Mouse (Mus musculus) G1E (cell line): ENCODE measurements at regions not wholly inside any gene's neighbourhood (a gene's known extent, or its start where the extent isn't known, plus 50 kb on each side); places are given as distances from the start of the nearest gene placed in this dataset.

Experiments
- CTCF ChIP-seq: IDR thresholded peaks from 2 replicates; pipeline ENCODE4 v1.5.1; 2012; ENCODE audit warnings: low read depth, low read length, inconsistent platforms, mixed read lengths
- POLR2AphosphoS5 ChIP-seq: IDR thresholded peaks from 2 replicates; pipeline ENCODE4 v1.6.1; 2012; ENCODE audit warnings: low read depth, low read length, inconsistent platforms; ENCODE audit not compliant: insufficient replicate concordance

DNA sequence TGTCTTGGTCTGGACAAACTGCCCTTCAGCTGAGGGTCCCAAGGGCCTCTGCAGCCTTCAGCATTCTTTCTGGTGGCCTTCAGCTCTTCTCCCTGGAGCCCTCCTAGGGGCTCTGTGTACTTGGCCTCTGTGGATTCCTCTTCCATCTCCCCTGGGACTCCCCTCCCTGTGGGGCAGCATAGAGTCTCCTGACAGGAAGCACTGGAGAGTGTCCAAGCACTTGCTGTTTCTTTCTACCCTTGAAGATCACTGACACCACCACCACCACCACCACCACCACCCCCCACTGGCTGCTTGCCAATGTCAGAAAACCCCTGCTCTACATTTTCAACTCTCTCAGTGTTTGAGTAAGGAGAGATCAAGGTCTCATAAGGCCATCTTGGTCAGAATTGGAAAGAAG lies 206.3 kb downstream of the Irs2 start:
- TF ChIP-seq CTCF: no peak
- no peak for TF ChIP-seq POLR2AphosphoS5
